Mouse (Mus musculus) limb, embryonic 14.5 days (tissue): ENCODE results near the gene Gcc1. TPM values are rescaled to one million over a fixed set of nuclear protein-coding genes. Genes with fewer than 3 reads are reported as not detected.

Experiments
- ATAC-seq: fragments of 200-750 bp; cut with Nextera tagmentation; 2 replicates; pipeline ENCODE4 v1.8.0; 2017; ENCODE audit warnings: low read depth, moderate number of reproducible peaks, moderate TSS enrichment; ENCODE audit not compliant: low FRiP score
- DNase-seq: peaks from one replicate; pipeline ENCODE4 v3.0.0-alpha.2; 2015; ENCODE audit warnings: low spot score
- H3K27ac ChIP-seq: fragments of 300-500 bp; sonication (generic); replicated peaks from 2 replicates; pipeline ENCODE4 v1.5.1; 2014; ENCODE audit warnings: low read depth, mild to moderate bottlenecking, low read length, moderate library complexity, mixed read lengths
- H3K27me3 ChIP-seq: fragments of 300-500 bp; sonication (generic); 2 replicates; pipeline ENCODE4 v1.6.1; 2014; ENCODE audit warnings: low read length, mixed read lengths; ENCODE audit not compliant: control insufficient read depth, insufficient read depth
- H3K36me3 ChIP-seq: fragments of 300-500 bp; sonication (generic); 2 replicates; pipeline ENCODE4 v1.6.1; 2014; ENCODE audit warnings: mild to moderate bottlenecking, low read length, moderate library complexity, mixed read lengths; ENCODE audit not compliant: control insufficient read depth, insufficient read depth
- H3K4me1 ChIP-seq: fragments of 300-500 bp; sonication (generic); 2 replicates; pipeline ENCODE4 v1.6.1; 2014; ENCODE audit warnings: antibody characterized with exemption, low read length, mixed read lengths; ENCODE audit not compliant: control insufficient read depth, insufficient read depth
- H3K4me2 ChIP-seq: fragments of 300-500 bp; sonication (generic); replicated peaks from 2 replicates; pipeline ENCODE4 v1.6.1; 2014; ENCODE audit warnings: low read depth, mild to moderate bottlenecking, low read length, moderate library complexity; ENCODE audit not compliant: severe bottlenecking
- H3K4me3 ChIP-seq: fragments of 300-500 bp; sonication (generic); replicated peaks from 2 replicates; pipeline ENCODE4 v1.5.1; 2014; ENCODE audit warnings: low read length
- H3K9ac ChIP-seq: fragments of 300-500 bp; sonication (generic); 2 replicates; pipeline ENCODE4 v1.6.1; 2014; ENCODE audit warnings: mild to moderate bottlenecking, low read depth, low read length, moderate library complexity; ENCODE audit not compliant: severe bottlenecking
- H3K9me3 ChIP-seq: fragments of 300-500 bp; sonication (generic); 2 replicates; pipeline ENCODE4 v1.6.1; 2016; ENCODE audit warnings: low read length; ENCODE audit not compliant: control insufficient read depth
- POLR2A ChIP-seq: fragments of 200-500 bp; IDR thresholded peaks from 2 replicates; pipeline ENCODE4 v1.8.0; 2012; ENCODE audit warnings: inconsistent platforms, mild to moderate bottlenecking, moderate library complexity, borderline replicate concordance; ENCODE audit not compliant: insufficient read depth, insufficient read length; ENCODE audit errors: extremely low read depth
- WGBS: fragments of 180-500 bp; shearing (Covaris S2); extraction: QIAGEN DNeasy Blood & Tissue Kit; methylation state at CpG from one replicate; pipeline ENCODE4 v1.1.7; 2014; 5-methylcytosine and 5-hydroxymethylcytosine counted together
- polyA plus RNA-seq, 2 experiments: library from polyadenylated mRNA; depleted of rRNA in 1 of 2; stranded (reverse) in 1 of 2; unstranded in 1 of 2; fragments of >200 nt; fragmentation: Nextera tagmentation in 1 of 2; extraction: Ambion mirVana in 1 of 2; gene quantifications; 2 replicates each; pipeline versions ENCODE4 v1.2.1 to v1.2.3; 2012 to 2014

Gene Gcc1
- polyA plus RNA-seq, 2 experiments, result 6.7 to 8.6 TPM

DNA sequence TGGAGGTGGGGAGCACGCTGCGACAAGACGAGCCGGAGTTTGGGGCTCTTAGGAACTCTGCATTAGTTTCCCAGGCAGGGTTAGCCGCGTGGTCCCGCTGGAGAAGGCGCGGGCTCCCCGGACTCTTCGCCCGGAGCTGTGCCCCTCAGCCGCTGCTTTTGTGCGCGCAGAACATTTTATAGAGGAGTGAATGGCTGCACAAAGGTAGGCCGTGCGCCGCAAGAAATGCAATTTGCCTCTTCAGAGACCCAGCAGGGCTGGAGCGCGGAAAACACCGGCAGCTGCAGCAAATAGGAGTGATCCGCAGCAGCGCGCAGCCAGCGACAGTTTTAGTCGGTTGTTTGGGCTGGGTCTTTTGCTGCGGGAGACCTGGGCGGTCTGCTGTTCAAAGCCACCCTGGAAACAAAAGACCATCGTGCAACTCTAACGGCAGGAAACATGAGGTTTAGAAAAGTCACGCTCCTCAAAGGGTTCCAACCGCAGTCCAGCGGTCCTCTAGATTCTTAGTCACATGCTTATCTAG, 30.4 kb downstream of the Gcc1 start, which contains the start of gene Zfp800:
Gene Zfp800 (minus strand): TSS at position 325 of the 523 bp plus-strand sequence.
- Histone ChIP-seq H3K9me3 (peaks cover 3% of the 10 kb centered on the region; the same call in 1 of the 2 replicates), H3K4me3 (peak within 1 kb of the TSS; percentile 46), H3K4me1 (no peaks in the 10 kb centered on the region; the same call in 1 of the 2 replicates), H3K36me3 (no peaks in the 10 kb centered on the region), H3K27ac (no peak within 1 kb of the TSS), H3K27me3 (peaks cover 15% of the 10 kb centered on the region), H3K9ac (peak within 1 kb of the TSS; percentile 57), H3K4me2 (peak within 1 kb of the TSS; percentile 86)
- ATAC-seq (0 out of 2 replicates have a peak, but pooled peaks have one; percentile 26), DNase-seq (no peak)
- under 1% methylated on average over 33 of the region's 33 CpGs for WGBS
- no peak for TF ChIP-seq POLR2A

DNA sequence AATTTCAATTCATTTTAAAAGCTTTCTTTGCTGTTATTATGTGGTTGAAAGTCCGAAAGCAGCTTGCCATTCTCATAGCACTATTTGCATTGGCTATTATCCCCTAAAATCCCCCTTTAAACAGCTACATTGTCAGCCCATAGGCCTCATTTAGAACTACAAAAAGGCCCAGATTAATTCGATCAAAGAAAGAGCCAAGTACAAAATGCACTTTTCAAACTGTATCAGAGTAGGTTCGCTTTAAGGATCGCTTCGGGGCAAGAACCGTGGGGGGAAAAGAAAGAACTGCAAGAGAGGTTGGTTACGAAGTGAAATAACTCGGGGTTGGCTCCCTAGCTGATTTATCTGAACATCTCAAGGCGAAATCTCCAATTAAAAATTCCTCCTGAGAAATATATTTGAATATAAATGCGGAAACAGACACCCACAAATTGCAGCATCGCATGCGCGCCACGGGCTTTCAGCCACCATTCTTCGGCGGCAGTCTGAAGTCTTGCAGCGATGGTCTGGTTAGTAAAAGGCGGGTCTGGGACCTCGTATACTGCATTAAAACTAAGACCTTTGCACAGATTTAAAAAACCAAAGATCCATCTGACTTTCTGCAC, 31.2 kb downstream of the Gcc1 start:
- peaks cover 15% of the 10 kb centered on the region for H3K27me3 ChIP-seq
- no peak overlapping the region for H3K27ac ChIP-seq
- no peak for TF ChIP-seq POLR2A
- peaks cover 3% of the 10 kb centered on the region; the same call in 1 of the 2 replicates for H3K9me3 ChIP-seq
- peak overlapping the region; percentile 57 for H3K9ac ChIP-seq
- no peak for DNase-seq
- H3K36me3 ChIP-seq, result no peaks in the 10 kb centered on the region
- peak overlapping the region; percentile 86 for H3K4me2 ChIP-seq
- 4% methylated on average over 19 of the region's 19 CpGs for whole genome bisulfite sequencing
- peak; percentile 55; the same call in 1 of the 2 replicates for ATAC-seq
- H3K4me1 ChIP-seq, result no peaks in the 10 kb centered on the region; the same call in 1 of the 2 replicates
- peak overlapping the region; percentile 46 for H3K4me3 ChIP-seq

DNA sequence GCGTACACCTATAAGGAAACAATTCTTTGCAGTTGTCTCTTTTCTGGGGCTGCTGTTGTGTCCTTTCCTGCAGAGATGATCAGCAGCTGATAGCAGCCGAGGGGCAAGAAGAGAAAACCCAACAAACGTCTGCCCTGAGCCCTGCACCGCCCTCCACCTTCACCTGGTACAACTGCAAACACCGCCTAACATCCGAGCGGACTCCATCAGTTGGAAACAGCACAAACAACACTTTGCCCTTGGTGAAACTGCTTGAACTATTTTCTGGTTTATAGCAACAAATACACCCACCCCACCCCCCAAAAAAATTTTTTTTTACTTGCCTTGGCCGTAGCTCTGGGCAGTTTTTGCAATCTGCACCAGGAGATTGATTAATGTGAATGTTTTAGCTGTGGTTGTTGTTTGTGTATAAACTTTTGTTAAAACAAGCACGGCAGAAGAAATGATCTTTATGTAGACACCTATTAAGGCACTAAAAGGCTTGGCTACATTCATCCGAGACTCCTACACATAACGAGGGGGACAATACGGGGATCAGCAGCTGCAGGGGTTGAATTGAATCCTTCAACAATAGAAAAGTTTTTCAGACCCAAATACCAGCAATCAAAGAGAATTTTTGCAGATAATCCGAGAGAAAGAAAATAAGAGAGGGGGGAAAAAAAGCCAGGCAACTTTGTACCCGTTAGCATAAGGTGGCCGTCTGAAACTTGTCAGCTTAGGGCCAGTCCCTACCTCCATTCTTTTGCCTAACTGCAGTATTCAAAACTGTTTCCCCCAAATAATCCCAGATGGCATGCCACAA, 31.9 kb downstream of the Gcc1 start:
- no peaks in the 10 kb centered on the region for H3K36me3 ChIP-seq
- no peaks in the 10 kb centered on the region; the same call in 1 of the 2 replicates for H3K4me1 ChIP-seq
- WGBS, result 33% methylated on average over 15 of the region's 15 CpGs
- H3K27me3 ChIP-seq, result peaks cover 15% of the 10 kb centered on the region
- DNase-seq (no peak), ATAC-seq (no peak)
- peak overlapping the region; percentile 46 for H3K4me3 ChIP-seq
- H3K27ac ChIP-seq, result no peak overlapping the region
- 0 out of 2 replicates have a peak overlapping the region, but pooled peaks have one; percentile 57 for H3K9ac ChIP-seq
- H3K4me2 ChIP-seq, result peak overlapping the region; percentile 86
- no peak for TF ChIP-seq POLR2A
- H3K9me3 ChIP-seq, result peaks cover 3% of the 10 kb centered on the region; the same call in 1 of the 2 replicates

DNA sequence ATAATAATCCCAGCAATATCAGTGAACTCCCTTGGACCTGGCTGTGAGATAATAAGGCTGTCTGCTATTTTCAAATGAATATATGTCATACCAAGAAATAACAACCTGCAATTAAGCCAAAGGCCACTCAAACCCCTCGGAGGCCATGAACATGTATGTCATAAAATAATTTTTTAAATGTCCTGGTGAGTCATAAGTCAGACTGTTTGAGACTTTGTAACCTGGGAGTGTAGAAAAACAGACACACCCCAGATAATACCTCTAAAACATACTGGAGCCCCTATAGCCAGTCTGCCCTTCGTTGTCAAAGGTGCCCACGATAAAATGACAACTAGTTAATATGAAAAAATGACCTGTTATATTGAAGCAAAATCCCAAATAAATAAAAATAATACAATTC, 39.2 kb downstream of the Gcc1 start:
- Histone ChIP-seq H3K9ac (no peak overlapping the region), H3K9me3 (no peaks in the 10 kb centered on the region), H3K27ac (no peak overlapping the region), H3K4me2 (no peak overlapping the region), H3K4me1 (no peaks in the 10 kb centered on the region), H3K36me3 (no peaks in the 10 kb centered on the region), H3K27me3 (no peaks in the 10 kb centered on the region), H3K4me3 (no peak overlapping the region)
- 80% methylated on average over 3 of the region's 3 CpGs for WGBS
- TF ChIP-seq POLR2A, result no peak
- no peak for ATAC-seq
- no peak for DNase-seq

DNA sequence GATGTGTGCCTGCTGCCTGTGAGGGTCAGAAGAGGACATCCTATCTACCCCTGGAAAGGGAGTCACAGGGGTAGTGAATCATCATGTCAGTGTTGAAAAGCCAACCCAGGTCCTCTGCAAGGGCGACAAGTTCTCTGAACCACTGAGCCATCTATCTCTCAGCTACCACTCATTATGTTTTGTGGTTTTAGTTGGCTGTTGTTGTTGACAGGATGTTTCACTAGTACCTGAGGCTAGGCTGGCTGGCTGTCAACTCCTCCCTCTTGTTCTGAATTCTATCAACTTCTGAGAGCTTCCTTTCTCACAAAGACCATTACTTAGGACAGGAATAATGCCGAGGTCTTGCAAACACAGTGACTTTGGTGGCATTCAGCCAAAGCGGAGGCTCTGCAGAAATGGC, 43.0 kb downstream of the Gcc1 start:
- H3K36me3 ChIP-seq, result no peaks in the 10 kb centered on the region
- no peaks in the 10 kb centered on the region for H3K9me3 ChIP-seq

More for the DNA sequence above, 43.0 kb downstream of the Gcc1 start:
- 84% methylated on average over 3 of the region's 3 CpGs for WGBS
- H3K4me2 ChIP-seq, result no peak overlapping the region
- no peak for DNase-seq
- no peaks in the 10 kb centered on the region for H3K27me3 ChIP-seq
- no peak overlapping the region for H3K27ac ChIP-seq
- no peak overlapping the region for H3K9ac ChIP-seq
- TF ChIP-seq POLR2A, result no peak
- H3K4me3 ChIP-seq, result no peak overlapping the region
- no peaks in the 10 kb centered on the region for H3K4me1 ChIP-seq
- ATAC-seq, result no peak
